Mouse (Mus musculus): ENCODE data around the gene Micall1.

Micall1 gene

GRCm38 (mm10) chr15:79176905-79177304 lies 68.2 kb downstream of the Micall1 start:
- no peak for DNase-seq (ENCODE audit: extremely low read depth, low read depth)

- DNase-seq (ENCODE audit: extremely low read depth, low read depth) = no peak
Measured at GRCm38 (mm10) chr15:79185213-79185612, 76.5 kb downstream of the Micall1 start.
